ENCODE assay signal across 10 mouse cellular contexts in genomic region chr8:46651872-46652271, GRCm38 (mm10). TPM values are rescaled to one million over a fixed set of nuclear protein-coding genes. Genes with fewer than 3 reads are reported as not detected.
DNase-seq lines count a peak whose midpoint lies in the region; ATAC-seq and TF ChIP-seq lines count a peak whose summit lies in the region.
"Had no signal": no experiment of that assay in that cellular context is flagged by ENCODE, and none has a peak within 500 bp of the region (broad histone marks: within the 10 kb centered on the region; RNA-seq: fewer than 3 reads in every experiment).

No protein-coding gene starts in this region.

- no peaks in the 10 kb centered on the region for H3K4me1 ChIP-seq in heart, embryonic 12.5 days (replicated peaks)
- H3K4me1 ChIP-seq in MEL (ENCODE audit: control insufficient read depth in 1 of 2, insufficient read depth in 2 of 2, low read length in 2 of 2): peaks cover 6 to 15% of the 10 kb centered on the region in 2 experiments; a peak in 3 of 4 replicates
- no peaks in the 10 kb centered on the region for H3K4me1 ChIP-seq in intestine, embryonic 16.5 days (ENCODE audit: control insufficient read depth, insufficient read depth, low read length)

- DNase-seq in heart, adult 18-20 months: peak; percentile 34 to 40
- peak; percentile 71 for DNase-seq in MEL (ENCODE audit: low read depth, low spot score)
- peak; percentile 18 for DNase-seq in heart, postnatal 4 days
- peak; percentile 18 for DNase-seq in lung, postnatal 14 days
- DNase-seq in cerebellum, postnatal 14 days: no peak
- no peak for DNase-seq in frontal cortex, postnatal 10 days (ENCODE audit: low spot score in 2 of 2)

- no peak for TF ChIP-seq POLR2A in MEL (IDR thresholded peaks at IDR 0.05; ENCODE audit: control insufficient read depth in 1 of 2, insufficient read depth in 1 of 2, low read depth in 1 of 2, low read length in 2 of 2, poor library complexity in 1 of 2)

- H3K79me2 ChIP-seq in MEL (ENCODE audit: control insufficient read depth, insufficient read depth, low read length, poor library complexity): no peaks in the 10 kb centered on the region

- no peak for TF ChIP-seq CTCF in MEL (IDR thresholded peaks at IDR 0.05 in 2 of 3, conservative IDR thresholded peaks at IDR 0.05 in 1 of 3; ENCODE audit: control insufficient read depth in 1 of 3, insufficient read depth in 1 of 3, low read depth in 2 of 3, low read length in 3 of 3, poor library complexity in 1 of 3, severe bottlenecking in 1 of 3)

- no peak overlapping the region for H3K9ac ChIP-seq in heart, embryonic 12.5 days
- no peak overlapping the region for H3K9ac ChIP-seq in MEL (ENCODE audit: control insufficient read depth, low read depth, low read length, poor library complexity, severe bottlenecking)
- H3K9ac ChIP-seq in intestine, embryonic 16.5 days (ENCODE audit: low read depth, low read length): no peak overlapping the region

- no peaks in the 10 kb centered on the region for H3K9me3 ChIP-seq in heart, embryonic 12.5 days (replicated peaks)
- no peaks in the 10 kb centered on the region for H3K9me3 ChIP-seq in MEL (replicated peaks; ENCODE audit: insufficient read depth, low read length)
- H3K9me3 ChIP-seq in intestine, embryonic 16.5 days (ENCODE audit: control insufficient read depth, low read length): no peaks in the 10 kb centered on the region

- no peaks in the 10 kb centered on the region for H3K27me3 ChIP-seq in heart, embryonic 12.5 days (replicated peaks)
- no peaks in the 10 kb centered on the region for H3K27me3 ChIP-seq in MEL (ENCODE audit: control insufficient read depth in 1 of 2, insufficient read depth in 2 of 2, low read length in 2 of 2)
- no peaks in the 10 kb centered on the region for H3K27me3 ChIP-seq in intestine, embryonic 16.5 days (replicated peaks; ENCODE audit: control insufficient read depth, insufficient read depth, low read length)

- no peak for TF ChIP-seq RAD21 in MEL (IDR thresholded peaks at IDR 0.05; ENCODE audit: low read depth, low read length)

- H3K27ac ChIP-seq in heart, embryonic 12.5 days (ENCODE audit: poor library complexity, severe bottlenecking): no peak overlapping the region
- peak overlapping the region; percentile 40 for H3K27ac ChIP-seq in MEL (ENCODE audit: control insufficient read depth, low read depth, low read length)
- no peak overlapping the region for H3K27ac ChIP-seq in intestine, embryonic 16.5 days (ENCODE audit: low read length)
- H3K27ac ChIP-seq: macrophage had no signal

- WGBS in heart, embryonic 12.5 days: 60% methylated on average over 9 of the region's 9 CpGs
- 72% methylated on average over 9 of the region's 9 CpGs for WGBS in intestine, embryonic 16.5 days

- no peak for ATAC-seq in heart, embryonic 12.5 days (ENCODE audit: insufficient number of reproducible peaks, low FRiP score)
- no peak for ATAC-seq in intestine, embryonic 16.5 days
- ATAC-seq: forebrain, embryonic 14.5 days had no signal

- no peak overlapping the region for H3K4me3 ChIP-seq in heart, embryonic 12.5 days
- H3K4me3 ChIP-seq in MEL (ENCODE audit: control insufficient read depth in 1 of 2, insufficient read depth in 1 of 2, low read depth in 2 of 2, low read length in 2 of 2): peak overlapping the region; percentile 6 to 29; a peak in 2 of 4 replicates
- no peak overlapping the region for H3K4me3 ChIP-seq in intestine, embryonic 16.5 days (ENCODE audit: low read length)

- H3K4me2 ChIP-seq in heart, embryonic 12.5 days: no peak overlapping the region
- H3K4me2 ChIP-seq in intestine, embryonic 16.5 days (ENCODE audit: low read depth, low read length): no peak overlapping the region

- peak; percentile 25 to 43; a peak in 1 of 4 replicates for TF ChIP-seq EP300 in MEL (IDR thresholded peaks at IDR 0.05; ENCODE audit: low read depth in 1 of 2, low read length in 2 of 2)

- H3K36me3 ChIP-seq in heart, embryonic 12.5 days: no peaks in the 10 kb centered on the region
- peaks cover 0 to 14% of the 10 kb centered on the region in 2 experiments; a peak in 2 of 4 replicates for H3K36me3 ChIP-seq in MEL (ENCODE audit: control insufficient read depth in 1 of 2, insufficient read depth in 2 of 2, low read length in 2 of 2)
- H3K36me3 ChIP-seq in intestine, embryonic 16.5 days (ENCODE audit: control insufficient read depth, insufficient read depth, low read length): no peaks in the 10 kb centered on the region

TF ChIP-seq in MEL, 35 proteins besides CTCF, POLR2A, EP300 and RAD21:
- peak; percentile 90 for TF ChIP-seq USF1 (IDR thresholded peaks at IDR 0.05; ENCODE audit: low read depth, low read length)
- 0 out of 2 replicates have a peak, but pooled peaks have one; percentile 38 for TF ChIP-seq MYC (IDR thresholded peaks at IDR 0.05; ENCODE audit: low read depth, low read length)
- no peak for TF ChIP-seq GABPA (IDR thresholded peaks at IDR 0.05; ENCODE audit: low read depth, low read length)
- TF ChIP-seq ETS1 (IDR thresholded peaks at IDR 0.05; ENCODE audit: low read depth, low read length): peak; percentile 57
- TF ChIP-seq TBP (IDR thresholded peaks at IDR 0.05; ENCODE audit: low read depth, low read length): no peak
- peak; percentile 79 for TF ChIP-seq MAX (IDR thresholded peaks at IDR 0.05; ENCODE audit: low read length)
- TF ChIP-seq BHLHE40 (IDR thresholded peaks at IDR 0.05; ENCODE audit: borderline replicate concordance, low read depth, low read length): peak; percentile 73; the same call in 1 of the 2 replicates
- TF ChIP-seq CHD2 (IDR thresholded peaks at IDR 0.05; ENCODE audit: low read length): no peak
- peak; percentile 42; the same call in 1 of the 2 replicates for TF ChIP-seq GATA1 (IDR thresholded peaks at IDR 0.05; ENCODE audit: low read depth, low read length)
- no peak for TF ChIP-seq E2F4 (IDR thresholded peaks at IDR 0.05; ENCODE audit: borderline replicate concordance, low read depth, low read length)
- TF ChIP-seq CHD1 (IDR thresholded peaks at IDR 0.05; ENCODE audit: low read depth, low read length): no peak
- 0 out of 2 replicates have a peak, but pooled peaks have one; percentile 6 for TF ChIP-seq TCF12 (IDR thresholded peaks at IDR 0.05; ENCODE audit: low read depth, low read length)
- TF ChIP-seq SIN3A (IDR thresholded peaks at IDR 0.05; ENCODE audit: low read length): peak; percentile 42; the same call in 1 of the 2 replicates
- peak; percentile 66 for TF ChIP-seq MXI1 (IDR thresholded peaks at IDR 0.05; ENCODE audit: low read depth, low read length)
- TF ChIP-seq USF2 (IDR thresholded peaks at IDR 0.05; ENCODE audit: borderline replicate concordance in 1 of 2, insufficient read depth in 1 of 2, low read depth in 1 of 2, low read length in 2 of 2): 0 out of 4 replicates have a peak, but pooled peaks of 1 of the 2 experiments have one; percentile 42

RNA-seq across cellular contexts. Expression of gene Casp3, which starts 34.8 kb away (rescaled TPM):
- 1 to 10 TPM; 2.0 to 2.8 TPM for total RNA-seq in heart, adult 18-20 months (2021)
- polyA plus RNA-seq in heart, embryonic 12.5 days (2016; fragmentation: Nextera tagmentation; extraction: Ambion mirVana): 59.1 and 62.4 TPM in 2 replicates
- total RNA-seq in MEL (2012; rRNA removed): 185 and 187 TPM in 2 replicates
- polyA plus RNA-seq in MEL (2012; ENCODE audit: insufficient read depth in 1 of 2, insufficient read length in 2 of 2, low read depth in 1 of 2, low replicate concordance in 2 of 2, missing spikeins in 1 of 2): 100 to 1,000 TPM in 1 of 2 experiments, 10 to 100 TPM in 1; 74.7 to 157 TPM
- total RNA-seq in heart, postnatal 4 days (2021): 10 to 100 TPM; 35.6 to 37.9 TPM
- polyA plus RNA-seq in intestine, embryonic 16.5 days (2015; fragmentation: Nextera tagmentation; extraction: Ambion mirVana): 55.3 and 59.6 TPM in 2 replicates

RNA-seq across cellular contexts. Expression of gene Primpol, which starts 34.9 kb away (rescaled TPM):
- total RNA-seq in heart, adult 18-20 months (2021): 1 to 10 TPM; 2.1 to 2.6 TPM
- polyA plus RNA-seq in heart, embryonic 12.5 days (2016; fragmentation: Nextera tagmentation; extraction: Ambion mirVana): 11.2 and 14.2 TPM in 2 replicates
- 7.1 and 7.7 TPM in 2 replicates for total RNA-seq in MEL (2012; rRNA removed)
- polyA plus RNA-seq in MEL (2012; ENCODE audit: insufficient read depth in 1 of 2, insufficient read length in 2 of 2, low read depth in 1 of 2, low replicate concordance in 2 of 2, missing spikeins in 1 of 2): 10 to 100 TPM in 1 of 2 experiments, not detected in 1; 11.6 TPM
- 1 to 10 TPM; 8.3 to 8.8 TPM for total RNA-seq in heart, postnatal 4 days (2021)
- polyA plus RNA-seq in intestine, embryonic 16.5 days (2015; fragmentation: Nextera tagmentation; extraction: Ambion mirVana): 12.8 and 15.2 TPM in 2 replicates

Comparison
In these comparisons a context has a peak if more than half of its experiments do, and no peak if none do; other contexts are left out.
1. RNA of gene Casp3, which starts 34.8 kb away (total RNA-seq): 185 to 187 TPM in MEL and 35.6 to 37.9 TPM in heart, postnatal 4 days; 2.0 to 2.8 TPM in heart, adult 18-20 months; every median in the first group is over 4 times any median in the second.
2. DNase-seq: peak in heart, adult 18-20 months (2 of 2), MEL (single experiment), heart, postnatal 4 days (single experiment) and lung, postnatal 14 days (single experiment); none in cerebellum, postnatal 14 days (0 of 2) and frontal cortex, postnatal 10 days (0 of 2).
3. H3K4me3 ChIP-seq: peak in MEL (2 of 2); none in heart, embryonic 12.5 days (single experiment) and intestine, embryonic 16.5 days (single experiment).